Mouse (Mus musculus) myocyte (in vitro differentiated cells): ENCODE results near the gene Myo16.

Experiments used
- MYOD1 ChIP-seq, 3 experiments: IDR thresholded peaks; one replicate each; pipeline ENCODE4 v1.6.1; 2011; ENCODE audit warnings: control low read depth in 2 of 3, low read depth in 2 of 3, mild to moderate bottlenecking in 2 of 3, moderate library complexity in 1 of 3; ENCODE audit not compliant: insufficient read length in 2 of 3, control insufficient read depth in 1 of 3
- POLR2A ChIP-seq: IDR thresholded peaks from one replicate; pipeline ENCODE4 v1.6.1; 2011; ENCODE audit warnings: low read depth, mild to moderate bottlenecking, control low read depth, moderate library complexity; ENCODE audit not compliant: insufficient read length

- no peak for TF ChIP-seq MYOD1 (IDR thresholded peaks at IDR 0.05; ENCODE audit: control insufficient read depth in 1 of 3, insufficient read length in 2 of 3, low read depth in 2 of 3)
- no peak for TF ChIP-seq POLR2A
Observed at GRCm38 (mm10) chr8:10139536-10139935, 14.2 kb upstream of the Myo16 start.
